11 mouse cellular contexts compared by ENCODE assay signal in the genomic region with DNA sequence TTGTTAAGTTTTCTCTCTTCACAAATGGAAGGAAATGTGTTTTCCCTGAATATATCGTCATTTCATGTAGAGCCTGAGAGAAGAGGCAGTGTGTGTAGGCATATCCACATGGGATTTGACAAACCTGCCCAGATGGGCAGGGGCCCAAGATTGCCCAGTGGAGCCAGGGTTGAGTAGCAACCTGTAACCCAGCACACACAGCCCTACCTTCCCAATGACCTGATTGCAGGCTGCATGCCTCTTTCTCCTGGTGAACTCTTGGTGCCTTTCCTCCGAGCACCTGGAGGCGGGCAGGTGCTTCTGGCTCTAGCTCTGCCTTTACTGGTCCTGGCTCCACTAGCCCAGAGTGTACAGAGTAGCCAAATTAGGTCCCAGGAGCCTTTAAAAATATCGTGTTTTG.
A peak's percentile ranks its signal among the peaks of the same experiment; 100 is the strongest.
DNase-seq lines count a peak whose midpoint lies in the region; ATAC-seq and TF ChIP-seq lines count a peak whose summit lies in the region.
"Had no signal": no experiment of that assay in that cellular context is flagged by ENCODE, and none has a peak within 500 bp of the region (broad histone marks: within the 10 kb centered on the region; RNA-seq: fewer than 3 reads in every experiment).

No protein-coding gene starts in this region.

- TF ChIP-seq EP300 in liver, postnatal 0 days (IDR thresholded peaks at IDR 0.05; ENCODE audit: low read depth), result no peak; the same call in 1 of the 2 replicates

- no peaks in the 10 kb centered on the region for H3K4me1 ChIP-seq in kidney, embryonic 14.5 days (ENCODE audit: control insufficient read depth, insufficient read depth, low read length)
- H3K4me1 ChIP-seq in liver, postnatal 0 days (ENCODE audit: insufficient read depth), result 0 out of 2 replicates have a peak, but pooled peaks cover 6% of the 10 kb centered on the region
- H3K4me1 ChIP-seq: midbrain, embryonic 15.5 days; neural tube, embryonic 13.5 days had no signal

- no peak overlapping the region for H3K9ac ChIP-seq in kidney, embryonic 14.5 days (ENCODE audit: low read depth, low read length)
- H3K9ac ChIP-seq in liver, postnatal 0 days (replicated peaks), result no peak overlapping the region
- H3K9ac ChIP-seq: limb, embryonic 13.5 days; midbrain, embryonic 15.5 days; neural tube, embryonic 13.5 days had no signal

- TF ChIP-seq CTCF in liver, postnatal 0 days (IDR thresholded peaks at IDR 0.05; ENCODE audit: low read depth), result no peak

- 91% methylated on average over 4 of the region's 4 CpGs for WGBS in kidney, embryonic 14.5 days
- WGBS in liver, postnatal 0 days (ENCODE audit: insufficient replicate concordance), result 69% methylated on average over 4 of the region's 4 CpGs

- ATAC-seq in kidney, embryonic 14.5 days (ENCODE audit: low FRiP score, low TSS enrichment), result no peak
- ATAC-seq in liver, postnatal 0 days, result peak; percentile 29
- ATAC-seq: forebrain, embryonic 14.5 days; midbrain, embryonic 15.5 days had no signal

- peak; percentile 12 for DNase-seq in kidney, postnatal 14 days
- peak; percentile 20 to 26 for DNase-seq in cerebellum, adult 18-20 months
- DNase-seq in cerebellum, postnatal 25 days, result peak; percentile 36 to 57
- DNase-seq in liver, postnatal 0 days, result no peak
- no peak for DNase-seq in urinary bladder, postnatal 14 days (ENCODE audit: low spot score)
- no peak for DNase-seq in frontal cortex, postnatal 36 days (ENCODE audit: low spot score in 2 of 2)

- no peaks in the 10 kb centered on the region for H3K9me3 ChIP-seq in kidney, embryonic 14.5 days (ENCODE audit: control insufficient read depth, low read length)
- no peaks in the 10 kb centered on the region for H3K9me3 ChIP-seq in liver, postnatal 0 days (ENCODE audit: low read length)
- H3K9me3 ChIP-seq: limb, embryonic 13.5 days; midbrain, embryonic 15.5 days; neural tube, embryonic 13.5 days had no signal

- no peak overlapping the region for H3K27ac ChIP-seq in kidney, embryonic 14.5 days (ENCODE audit: low read depth, low read length)
- peak overlapping the region; percentile 92 for H3K27ac ChIP-seq in liver, postnatal 0 days (ENCODE audit: low read depth)
- H3K27ac ChIP-seq: limb, embryonic 13.5 days; midbrain, embryonic 15.5 days; neural tube, embryonic 13.5 days had no signal

- H3K36me3 ChIP-seq in kidney, embryonic 14.5 days (ENCODE audit: control insufficient read depth, insufficient read depth, low read length), result no peaks in the 10 kb centered on the region
- H3K36me3 ChIP-seq in liver, postnatal 0 days (replicated peaks; ENCODE audit: insufficient read depth, low read length), result no peaks in the 10 kb centered on the region
- H3K36me3 ChIP-seq: limb, embryonic 13.5 days; midbrain, embryonic 15.5 days; neural tube, embryonic 13.5 days had no signal

- no peak overlapping the region for H3K4me2 ChIP-seq in kidney, embryonic 14.5 days (replicated peaks; ENCODE audit: low read depth, low read length)
- no peak overlapping the region for H3K4me2 ChIP-seq in liver, postnatal 0 days (ENCODE audit: low read depth, low read length)
- H3K4me2 ChIP-seq: limb, embryonic 13.5 days; midbrain, embryonic 15.5 days; neural tube, embryonic 13.5 days had no signal

- H3K27me3 ChIP-seq in kidney, embryonic 14.5 days (ENCODE audit: control insufficient read depth, insufficient read depth, low read length), result no peaks in the 10 kb centered on the region
- H3K27me3 ChIP-seq in liver, postnatal 0 days (ENCODE audit: insufficient read depth, low read length), result no peaks in the 10 kb centered on the region
- H3K27me3 ChIP-seq: limb, embryonic 13.5 days; midbrain, embryonic 15.5 days; neural tube, embryonic 13.5 days had no signal

- H3K4me3 ChIP-seq in kidney, embryonic 14.5 days (ENCODE audit: low read length), result no peak overlapping the region
- H3K4me3 ChIP-seq in liver, postnatal 0 days (ENCODE audit: low read depth, low read length), result no peak overlapping the region
- H3K4me3 ChIP-seq: limb, embryonic 13.5 days; midbrain, embryonic 15.5 days; neural tube, embryonic 13.5 days had no signal

Comparison
In these comparisons a context has a peak if more than half of its experiments do, and no peak if none do; other contexts are left out.
1. DNase-seq: peak in kidney, postnatal 14 days (single experiment), cerebellum, adult 18-20 months (2 of 2) and cerebellum, postnatal 25 days (2 of 2); none in liver, postnatal 0 days (single experiment), urinary bladder, postnatal 14 days (single experiment) and frontal cortex, postnatal 36 days (0 of 2).